18 mouse cellular contexts compared by ENCODE assay signal in genomic region chr13:57853156-57853555, GRCm38 (mm10). TPM values are rescaled to one million over a fixed set of nuclear protein-coding genes. Genes with fewer than 3 reads are reported as not detected.
DNase-seq lines count a peak whose midpoint lies in the region; ATAC-seq lines count a peak whose summit lies in the region.
"Had no signal": no experiment of that assay in that cellular context is flagged by ENCODE, and none has a peak within 500 bp of the region (broad histone marks: within the 10 kb centered on the region; RNA-seq: fewer than 3 reads in every experiment).

No protein-coding gene starts in this region.

- peaks cover 6% of the 10 kb centered on the region for H3K4me1 ChIP-seq in hindbrain, embryonic 16.5 days (ENCODE audit: control insufficient read depth, insufficient read depth, low read depth, low read length)
- no peaks in the 10 kb centered on the region for H3K4me1 ChIP-seq in hindbrain, embryonic 11.5 days (replicated peaks; ENCODE audit: control insufficient read depth, insufficient read depth, low read length)
- H3K4me1 ChIP-seq in midbrain, embryonic 16.5 days (ENCODE audit: control insufficient read depth, insufficient read depth, low read length) = peaks cover 8% of the 10 kb centered on the region; the same call in 1 of the 2 replicates
- H3K4me1 ChIP-seq in midbrain, embryonic 10.5 days = peaks cover under 1% of the 10 kb centered on the region
- H3K4me1 ChIP-seq in limb, embryonic 10.5 days = peaks cover 8% of the 10 kb centered on the region
- H3K4me1 ChIP-seq: embryonic facial prominence, embryonic 15.5 days; heart, embryonic 15.5 days had no signal

- 74% methylated on average over 10 of the region's 10 CpGs for WGBS in hindbrain, embryonic 16.5 days
- 85% methylated on average over 10 of the region's 10 CpGs for WGBS in hindbrain, embryonic 11.5 days
- WGBS in midbrain, embryonic 16.5 days = 79% methylated on average over 10 of the region's 10 CpGs
- 94% methylated on average over 10 of the region's 10 CpGs for WGBS in midbrain, embryonic 10.5 days
- WGBS in limb, embryonic 10.5 days = 89% methylated on average over 10 of the region's 10 CpGs

- 0 out of 2 replicates have a peak, but pooled peaks have one; percentile 19 for ATAC-seq in hindbrain, embryonic 16.5 days
- no peak for ATAC-seq in hindbrain, embryonic 11.5 days (ENCODE audit: low FRiP score)
- peak; percentile 42; the same call in 1 of the 2 replicates for ATAC-seq in midbrain, embryonic 16.5 days
- ATAC-seq in granulocyte monocyte progenitor cell, adult 5-6 weeks (replicated peaks; ENCODE audit: poor library complexity, severe bottlenecking) = no peak
- ATAC-seq: forebrain, embryonic 14.5 days had no signal

- no peaks in the 10 kb centered on the region for H3K36me3 ChIP-seq in hindbrain, embryonic 16.5 days (ENCODE audit: control insufficient read depth, insufficient read depth, low read length)
- H3K36me3 ChIP-seq in hindbrain, embryonic 11.5 days (ENCODE audit: control insufficient read depth, insufficient read depth, low read length) = no peaks in the 10 kb centered on the region
- no peaks in the 10 kb centered on the region for H3K36me3 ChIP-seq in midbrain, embryonic 16.5 days (ENCODE audit: control insufficient read depth, insufficient read depth, low read length)
- no peaks in the 10 kb centered on the region for H3K36me3 ChIP-seq in midbrain, embryonic 10.5 days
- H3K36me3 ChIP-seq in limb, embryonic 10.5 days = no peaks in the 10 kb centered on the region
- H3K36me3 ChIP-seq: embryonic facial prominence, embryonic 15.5 days; forebrain, embryonic 10.5 days; heart, embryonic 15.5 days had no signal

- no peak overlapping the region for H3K4me3 ChIP-seq in hindbrain, embryonic 16.5 days (ENCODE audit: low read length)
- no peak overlapping the region for H3K4me3 ChIP-seq in hindbrain, embryonic 11.5 days (ENCODE audit: low read depth, low read length)
- no peak overlapping the region for H3K4me3 ChIP-seq in midbrain, embryonic 16.5 days (ENCODE audit: low read depth, low read length)
- no peak overlapping the region for H3K4me3 ChIP-seq in midbrain, embryonic 10.5 days
- no peak overlapping the region for H3K4me3 ChIP-seq in limb, embryonic 10.5 days
- H3K4me3 ChIP-seq: embryonic facial prominence, embryonic 15.5 days; erythroblast, embryonic 14.5 days; forebrain, embryonic 10.5 days; gastrocnemius, adult 2 months; heart, embryonic 15.5 days had no signal

- no peaks in the 10 kb centered on the region for H3K9me3 ChIP-seq in hindbrain, embryonic 16.5 days (ENCODE audit: control insufficient read depth, low read length)
- no peaks in the 10 kb centered on the region for H3K9me3 ChIP-seq in hindbrain, embryonic 11.5 days (ENCODE audit: control insufficient read depth, low read length)
- no peaks in the 10 kb centered on the region for H3K9me3 ChIP-seq in midbrain, embryonic 16.5 days (replicated peaks; ENCODE audit: control insufficient read depth, low read length, poor library complexity, severe bottlenecking)
- no peaks in the 10 kb centered on the region for H3K9me3 ChIP-seq in midbrain, embryonic 10.5 days (replicated peaks)
- H3K9me3 ChIP-seq in limb, embryonic 10.5 days (replicated peaks) = no peaks in the 10 kb centered on the region
- H3K9me3 ChIP-seq: embryonic facial prominence, embryonic 15.5 days; forebrain, embryonic 10.5 days; heart, embryonic 15.5 days had no signal

- 0 out of 2 replicates have a peak overlapping the region, but pooled peaks have one; percentile 0 for H3K9ac ChIP-seq in hindbrain, embryonic 16.5 days (ENCODE audit: low read depth, low read length)
- H3K9ac ChIP-seq in hindbrain, embryonic 11.5 days (ENCODE audit: low read depth, low read length) = no peak overlapping the region
- no peak overlapping the region for H3K9ac ChIP-seq in midbrain, embryonic 16.5 days (ENCODE audit: low read depth, low read length)
- H3K9ac ChIP-seq: embryonic facial prominence, embryonic 15.5 days; heart, embryonic 15.5 days had no signal

- H3K27ac ChIP-seq in hindbrain, embryonic 16.5 days (ENCODE audit: low read depth, low read length) = no peak overlapping the region
- H3K27ac ChIP-seq in hindbrain, embryonic 11.5 days (ENCODE audit: low read depth, low read length) = no peak overlapping the region
- no peak overlapping the region for H3K27ac ChIP-seq in midbrain, embryonic 16.5 days (ENCODE audit: low read length)
- H3K27ac ChIP-seq in midbrain, embryonic 10.5 days (replicated peaks) = no peak overlapping the region
- H3K27ac ChIP-seq in limb, embryonic 10.5 days = peak overlapping the region; percentile 39; the same call in 1 of the 2 replicates
- H3K27ac ChIP-seq: embryonic facial prominence, embryonic 15.5 days; forebrain, embryonic 10.5 days; gastrocnemius, adult 2 months; heart, embryonic 15.5 days had no signal

- no peak overlapping the region for H3K4me2 ChIP-seq in hindbrain, embryonic 16.5 days (ENCODE audit: low read length)
- H3K4me2 ChIP-seq in hindbrain, embryonic 11.5 days (replicated peaks; ENCODE audit: low read depth, low read length) = no peak overlapping the region
- no peak overlapping the region for H3K4me2 ChIP-seq in midbrain, embryonic 16.5 days (ENCODE audit: low read length)
- H3K4me2 ChIP-seq: embryonic facial prominence, embryonic 15.5 days; heart, embryonic 11.5 days; heart, embryonic 15.5 days had no signal

- DNase-seq in hindbrain, embryonic 11.5 days (ENCODE audit: low spot score) = no peak
- no peak for DNase-seq in midbrain, embryonic 10.5 days (ENCODE audit: low spot score)
- no peak for DNase-seq in limb, embryonic 10.5 days (ENCODE audit: low spot score)
- DNase-seq: adrenal gland, adult 8-10 months; cerebellum, postnatal 10 days; gastrocnemius, adult 2 months; gastrocnemius, postnatal 25 days; heart, postnatal 14 days had no signal

- no peaks in the 10 kb centered on the region for H3K27me3 ChIP-seq in hindbrain, embryonic 16.5 days (replicated peaks; ENCODE audit: control insufficient read depth, insufficient read depth, low read length)
- no peaks in the 10 kb centered on the region for H3K27me3 ChIP-seq in hindbrain, embryonic 11.5 days (ENCODE audit: control insufficient read depth, insufficient read depth, low read length)
- H3K27me3 ChIP-seq in midbrain, embryonic 16.5 days (ENCODE audit: control insufficient read depth, insufficient read depth, low read depth, low read length) = no peaks in the 10 kb centered on the region
- H3K27me3 ChIP-seq in midbrain, embryonic 10.5 days (ENCODE audit: low read depth, poor library complexity, severe bottlenecking) = no peaks in the 10 kb centered on the region
- no peaks in the 10 kb centered on the region for H3K27me3 ChIP-seq in limb, embryonic 10.5 days (ENCODE audit: low read depth, poor library complexity, severe bottlenecking)
- H3K27me3 ChIP-seq: embryonic facial prominence, embryonic 15.5 days; heart, embryonic 15.5 days had no signal

RNA-seq across cellular contexts. Expression of gene Spock1, which starts 55.0 kb away (rescaled TPM):
- 83.3 and 96.1 TPM in 2 replicates for polyA plus RNA-seq in hindbrain, embryonic 16.5 days (2015; fragmentation: Nextera tagmentation; extraction: Ambion mirVana)
- polyA plus RNA-seq in hindbrain, embryonic 11.5 days (2014; fragmentation: Nextera tagmentation; extraction: Ambion mirVana) = 17.0 and 19.0 TPM in 2 replicates
- polyA plus RNA-seq in midbrain, embryonic 16.5 days (2015; fragmentation: Nextera tagmentation; extraction: Ambion mirVana) = 76.1 and 81.8 TPM in 2 replicates
- polyA plus RNA-seq in midbrain, embryonic 10.5 days (2016; fragmentation: Nextera tagmentation; extraction: Ambion mirVana) = 5.0 and 12.2 TPM in 2 replicates
- 0.67 and 0.93 TPM in 2 replicates for polyA plus RNA-seq in limb, embryonic 10.5 days (2016; fragmentation: Nextera tagmentation; extraction: Ambion mirVana)
- not detected in 2 replicates for total RNA-seq in granulocyte monocyte progenitor cell, adult 5-6 weeks (2014; fragmentation: Nextera tagmentation)
- total RNA-seq in granulocyte monocyte progenitor cell, adult 5-6 weeks (2017) = not detected in 2 replicates
- total RNA-seq: hematopoietic stem cell, adult 5-6 weeks had no signal

Comparison
In these comparisons a context has a peak if more than half of its experiments do, and no peak if none do; other contexts are left out.
1. ATAC-seq: peak in hindbrain, embryonic 16.5 days (single experiment) and midbrain, embryonic 16.5 days (single experiment); none in hindbrain, embryonic 11.5 days (single experiment) and granulocyte monocyte progenitor cell, adult 5-6 weeks (single experiment).